Mouse (Mus musculus) erythroblast, embryonic 14.5 days (primary cell): ENCODE data around the gene Hes6.

Experiments
- GATA1 ChIP-seq: IDR thresholded peaks from 2 replicates; pipeline ENCODE4 v1.6.1; 2012; ENCODE audit warnings: low read length, inconsistent platforms, mixed read lengths
- TAL1 ChIP-seq: IDR thresholded peaks from 3 replicates; pipeline ENCODE4 v1.6.1; 2012; ENCODE audit warnings: low read length, inconsistent platforms, mixed read lengths

DNA sequence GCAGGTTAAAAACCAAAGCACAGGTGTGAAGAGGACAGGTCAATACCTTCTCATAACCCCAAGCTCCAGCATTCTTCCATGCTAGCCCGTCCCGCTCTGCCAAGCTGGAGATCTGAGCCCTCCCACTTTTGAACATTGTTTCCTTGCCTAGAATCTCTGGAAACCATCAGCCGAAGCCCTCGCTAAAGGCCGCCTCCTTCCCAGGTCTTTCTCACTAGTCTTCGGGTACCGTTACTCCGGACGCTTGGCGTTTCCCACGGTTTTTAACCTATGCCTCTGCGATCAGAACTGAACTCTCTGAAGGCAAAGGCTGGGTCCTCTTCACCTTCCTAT lies 15.9 kb downstream of the Hes6 start:
- TF ChIP-seq GATA1 = no peak
- no peak for TF ChIP-seq TAL1
